Mouse (Mus musculus) embryonic facial prominence, embryonic 13.5 days (tissue): ENCODE measurements around the gene Nup214. TPM values are rescaled to one million over a fixed set of nuclear protein-coding genes. Genes with fewer than 3 reads are reported as not detected.

Experiments used
- ATAC-seq: fragments of 200-750 bp; cut with Nextera tagmentation; 2 replicates; pipeline ENCODE4 v1.8.0; 2017; ENCODE audit warnings: low read depth; ENCODE audit not compliant: insufficient number of reproducible peaks, insufficient read depth, low FRiP score, low TSS enrichment
- H3K27ac ChIP-seq: fragments of 300-500 bp; sonication (generic); 2 replicates; pipeline ENCODE4 v1.5.1; 2015; ENCODE audit warnings: moderate library complexity, mild to moderate bottlenecking, inconsistent platforms
- H3K27me3 ChIP-seq: fragments of 300-500 bp; sonication (generic); 2 replicates; pipeline ENCODE4 v1.6.1; 2015; ENCODE audit warnings: mild to moderate bottlenecking, inconsistent platforms
- H3K36me3 ChIP-seq: fragments of 300-500 bp; sonication (generic); 2 replicates; pipeline ENCODE4 v1.6.1; 2015; ENCODE audit warnings: mild to moderate bottlenecking, inconsistent platforms
- H3K4me1 ChIP-seq: fragments of 300-500 bp; sonication (generic); 2 replicates; pipeline ENCODE4 v1.6.1; 2015; ENCODE audit warnings: inconsistent platforms
- H3K4me2 ChIP-seq: fragments of 300-500 bp; sonication (generic); 2 replicates; pipeline ENCODE4 v1.6.1; 2015; ENCODE audit warnings: moderate library complexity, mild to moderate bottlenecking, inconsistent platforms
- H3K4me3 ChIP-seq: fragments of 300-500 bp; sonication (generic); 2 replicates; pipeline ENCODE4 v1.5.1; 2015; ENCODE audit warnings: mild to moderate bottlenecking, inconsistent platforms
- H3K9ac ChIP-seq: fragments of 300-500 bp; sonication (generic); 2 replicates; pipeline ENCODE4 v1.6.1; 2015; ENCODE audit warnings: mild to moderate bottlenecking, inconsistent platforms
- H3K9me3 ChIP-seq: fragments of 300-500 bp; sonication (generic); 2 replicates; pipeline ENCODE4 v1.6.1; 2016; ENCODE audit warnings: inconsistent platforms
- WGBS: fragments of 180-500 bp; shearing (Covaris S2); methylation state at CpG from one replicate; pipeline ENCODE4 v1.1.7; 2015; ENCODE audit warnings: mixed read lengths; 5-methylcytosine and 5-hydroxymethylcytosine counted together
- polyA plus RNA-seq: library from polyadenylated mRNA; unstranded; fragments of >200 nt; fragmentation: Nextera tagmentation; extraction: Ambion mirVana; gene quantifications from 2 replicates; pipeline ENCODE4 v1.2.1, GENCODE M21; 2015

Nup214 gene
- 115 and 118 TPM in 2 replicates for polyA plus RNA-seq

DNA sequence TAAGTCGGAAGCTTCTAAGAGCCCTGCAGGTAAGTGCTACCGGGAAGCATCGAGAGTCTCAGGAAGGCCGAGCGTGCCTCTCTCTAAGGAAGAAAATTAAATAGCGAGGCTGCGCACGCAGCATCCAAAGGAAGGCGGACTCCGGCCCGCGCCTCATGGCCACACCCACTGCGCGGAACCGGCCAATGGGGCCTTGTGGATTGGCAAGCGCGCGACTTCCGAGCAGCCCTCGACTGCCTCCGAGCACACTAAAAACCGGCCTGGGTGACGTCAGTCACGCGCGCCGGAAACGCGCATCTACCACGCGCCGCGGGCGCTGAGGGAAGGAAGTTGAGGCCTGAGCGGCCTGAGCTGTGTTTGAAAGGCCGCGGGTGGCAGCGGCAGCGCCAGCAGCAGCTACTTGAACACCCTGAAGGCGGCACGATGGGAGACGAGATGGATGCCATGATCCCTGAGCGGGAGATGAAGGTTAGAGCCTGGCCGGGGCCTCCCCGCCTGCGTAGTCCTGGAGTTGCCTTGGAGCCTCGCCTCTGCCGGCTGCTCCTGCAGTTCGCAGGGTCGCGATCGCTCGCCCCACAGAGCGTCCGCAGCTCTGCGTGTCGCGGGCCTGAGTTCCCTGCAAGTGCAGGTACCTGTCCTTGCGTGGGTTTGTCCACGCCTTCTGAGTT lies at the start of gene Nup214:
TSS of gene Nup214 (plus strand) at position 296 of the 668 bp plus-strand sequence.
- peaks cover 15% of the 10 kb centered on the region for H3K4me1 ChIP-seq
- H3K27me3 ChIP-seq = no peaks in the 10 kb centered on the region
- H3K27ac ChIP-seq = peak within 1 kb of the TSS; percentile 82
- H3K9ac ChIP-seq = peak within 1 kb of the TSS; percentile 98
- WGBS = under 1% methylated on average over 60 of the region's 60 CpGs
- peak; percentile 99 for ATAC-seq
- no peaks in the 10 kb centered on the region for H3K9me3 ChIP-seq
- peak within 1 kb of the TSS; percentile 95 for H3K4me2 ChIP-seq
- H3K4me3 ChIP-seq = peak within 1 kb of the TSS; percentile 96
- peaks cover 58% of the 10 kb centered on the region for H3K36me3 ChIP-seq

DNA sequence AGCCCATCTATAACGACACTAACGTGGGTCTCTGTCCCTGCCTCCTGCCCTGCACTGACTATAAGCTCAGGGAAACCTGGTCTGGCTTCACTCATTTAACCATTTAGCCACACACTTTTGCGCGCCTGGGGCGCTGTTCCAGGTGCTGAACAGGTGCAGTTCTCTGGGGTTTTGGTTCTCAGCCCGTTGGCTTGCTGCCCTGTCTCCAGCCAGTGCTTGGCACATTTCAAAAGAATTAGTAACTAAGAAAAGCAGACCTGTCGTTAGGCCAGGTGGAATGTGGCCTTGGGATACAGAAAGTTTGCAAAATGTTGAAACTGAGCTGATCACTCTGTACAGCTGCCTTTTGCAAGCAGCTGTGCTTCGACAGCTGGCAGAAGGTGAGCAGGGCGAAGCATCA lies 49.4 kb upstream of the Nup214 start:
- no peak for ATAC-seq
- no peak overlapping the region for H3K9ac ChIP-seq
- no peak overlapping the region for H3K4me3 ChIP-seq
- H3K4me2 ChIP-seq = no peak overlapping the region
- peaks cover 16% of the 10 kb centered on the region for H3K27me3 ChIP-seq
- no peak overlapping the region for H3K27ac ChIP-seq
- H3K9me3 ChIP-seq = no peaks in the 10 kb centered on the region
- 24% methylated on average over 9 of the region's 9 CpGs for WGBS
- no peaks in the 10 kb centered on the region for H3K4me1 ChIP-seq
- no peaks in the 10 kb centered on the region for H3K36me3 ChIP-seq

DNA sequence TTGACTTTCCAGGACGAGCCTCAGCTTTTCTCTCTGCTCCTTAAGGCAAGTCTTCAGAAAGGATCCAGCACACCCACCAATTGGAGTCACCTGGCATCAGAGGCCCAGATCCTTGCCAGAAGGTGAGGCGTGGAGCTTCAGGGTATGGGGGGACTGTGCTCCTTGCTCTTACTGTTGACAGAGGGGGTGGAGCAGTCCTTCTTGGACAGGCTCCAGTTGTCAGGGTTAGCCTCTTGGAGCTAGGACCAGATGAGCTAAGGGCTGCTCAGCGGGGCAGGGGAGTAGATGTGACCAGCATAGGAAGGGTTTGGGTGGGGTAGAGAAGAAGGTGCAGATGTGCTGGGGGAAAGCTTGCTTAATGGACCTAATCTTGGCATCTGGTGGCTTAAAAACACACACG lies 48.3 kb upstream of the Nup214 start:
- no peaks in the 10 kb centered on the region for H3K9me3 ChIP-seq
- 58% methylated on average over 4 of the region's 4 CpGs for WGBS
- no peak overlapping the region for H3K9ac ChIP-seq
- H3K36me3 ChIP-seq = no peaks in the 10 kb centered on the region
- ATAC-seq = no peak
- no peak overlapping the region for H3K4me3 ChIP-seq
- peaks cover 10% of the 10 kb centered on the region; the same call in 1 of the 2 replicates for H3K27me3 ChIP-seq
- no peak overlapping the region for H3K27ac ChIP-seq
- H3K4me1 ChIP-seq = no peaks in the 10 kb centered on the region
- H3K4me2 ChIP-seq = no peak overlapping the region

- no peaks in the 10 kb centered on the region for H3K36me3 ChIP-seq
- H3K27ac ChIP-seq = no peak overlapping the region
- H3K4me1 ChIP-seq = no peaks in the 10 kb centered on the region
- H3K4me3 ChIP-seq = no peak overlapping the region
- H3K9me3 ChIP-seq = no peaks in the 10 kb centered on the region
- 71% methylated on average over 3 of the region's 3 CpGs for WGBS
- no peak overlapping the region for H3K4me2 ChIP-seq
- no peaks in the 10 kb centered on the region for H3K27me3 ChIP-seq
- ATAC-seq = no peak
- no peak overlapping the region for H3K9ac ChIP-seq
Observed at GRCm38 (mm10) chr2:31929664-31930063, 44.6 kb upstream of the Nup214 start.

GRCm38 (mm10) chr2:31934551-31934950 lies 39.7 kb upstream of the Nup214 start:
- H3K27ac ChIP-seq = no peak overlapping the region
- no peak overlapping the region for H3K4me3 ChIP-seq
- no peaks in the 10 kb centered on the region for H3K27me3 ChIP-seq
- no peak for ATAC-seq
- no peak overlapping the region for H3K4me2 ChIP-seq
- no peaks in the 10 kb centered on the region for H3K4me1 ChIP-seq
- no peaks in the 10 kb centered on the region for H3K9me3 ChIP-seq
- no peak overlapping the region for H3K9ac ChIP-seq
- 48% methylated on average over 4 of the region's 4 CpGs for WGBS
- no peaks in the 10 kb centered on the region for H3K36me3 ChIP-seq

DNA sequence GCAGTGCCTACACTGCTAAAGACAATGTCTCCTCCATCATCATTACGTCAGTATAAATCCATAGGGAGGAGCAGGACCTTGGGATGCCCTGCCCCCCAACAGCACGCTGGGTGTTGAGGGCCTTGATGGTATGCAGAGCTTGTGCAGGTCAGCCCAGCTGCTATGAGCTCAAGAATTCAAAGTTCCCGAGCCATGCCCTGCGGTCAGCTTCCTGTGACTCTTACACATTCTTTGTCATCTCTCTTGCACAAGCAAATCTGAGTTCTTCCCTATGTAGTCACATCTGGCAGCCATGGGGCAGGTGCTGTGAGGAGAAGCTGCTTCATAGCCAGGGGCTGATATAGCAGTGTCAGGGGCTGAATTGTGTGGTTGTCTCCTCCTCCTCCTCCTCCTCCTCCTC lies 39.2 kb upstream of the Nup214 start:
- Histone ChIP-seq H3K4me2 (no peak overlapping the region), H3K27me3 (no peaks in the 10 kb centered on the region), H3K4me1 (no peaks in the 10 kb centered on the region), H3K4me3 (no peak overlapping the region), H3K9ac (no peak overlapping the region), H3K9me3 (no peaks in the 10 kb centered on the region), H3K36me3 (no peaks in the 10 kb centered on the region), H3K27ac (no peak overlapping the region)
- no peak for ATAC-seq
- 51% methylated on average over 4 of the region's 4 CpGs for WGBS

GRCm38 (mm10) chr2:31938298-31938697 lies 35.9 kb upstream of the Nup214 start:
- no peaks in the 10 kb centered on the region for H3K4me1 ChIP-seq
- WGBS = 85% methylated on average over 1 of the region's 1 CpGs

DNA sequence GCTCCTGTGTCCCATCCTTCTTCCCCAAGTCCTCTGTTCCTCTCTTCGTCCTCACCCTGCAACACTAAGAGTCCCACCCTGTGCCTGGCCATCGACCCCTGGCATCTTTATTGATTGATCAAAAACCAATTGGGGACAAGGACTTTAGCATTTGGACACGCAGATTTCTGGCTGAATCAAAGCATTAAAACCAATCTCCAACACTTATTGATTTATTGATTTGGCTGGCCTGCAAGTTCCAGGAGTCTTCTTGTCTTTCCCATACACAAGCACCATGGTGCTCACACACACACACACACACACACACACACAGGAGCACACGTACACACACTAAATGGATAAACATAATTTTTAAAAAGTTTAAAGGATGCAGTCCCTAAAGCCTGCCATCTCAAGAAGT lies 31.2 kb upstream of the Nup214 start:
- H3K4me3 ChIP-seq = no peak overlapping the region
- no peak overlapping the region for H3K27ac ChIP-seq
- H3K4me2 ChIP-seq = no peak overlapping the region
- H3K9ac ChIP-seq = no peak overlapping the region
- 82% methylated on average over 4 of the region's 4 CpGs for whole genome bisulfite sequencing
- no peaks in the 10 kb centered on the region for H3K9me3 ChIP-seq
- H3K36me3 ChIP-seq = no peaks in the 10 kb centered on the region
- ATAC-seq = no peak
- no peaks in the 10 kb centered on the region for H3K4me1 ChIP-seq
- H3K27me3 ChIP-seq = no peaks in the 10 kb centered on the region

More at GRCm38 (mm10) chr2:31938298-31938697, 35.9 kb upstream of the Nup214 start:
- no peak overlapping the region for H3K27ac ChIP-seq
- no peak overlapping the region for H3K9ac ChIP-seq
- H3K27me3 ChIP-seq = no peaks in the 10 kb centered on the region
- H3K4me2 ChIP-seq = no peak overlapping the region
- no peak overlapping the region for H3K4me3 ChIP-seq
- no peaks in the 10 kb centered on the region for H3K36me3 ChIP-seq
- H3K9me3 ChIP-seq = no peaks in the 10 kb centered on the region
- ATAC-seq = no peak

GRCm38 (mm10) chr2:31945580-31945979 lies 28.7 kb upstream of the Nup214 start:
- Histone ChIP-seq H3K4me3 (no peak overlapping the region), H3K4me1 (peaks cover 5% of the 10 kb centered on the region), H3K27me3 (no peaks in the 10 kb centered on the region), H3K4me2 (no peak overlapping the region), H3K36me3 (no peaks in the 10 kb centered on the region), H3K27ac (no peak overlapping the region), H3K9ac (no peak overlapping the region), H3K9me3 (no peaks in the 10 kb centered on the region)
- no peak for ATAC-seq
- WGBS = 60% methylated on average over 2 of the region's 2 CpGs

DNA sequence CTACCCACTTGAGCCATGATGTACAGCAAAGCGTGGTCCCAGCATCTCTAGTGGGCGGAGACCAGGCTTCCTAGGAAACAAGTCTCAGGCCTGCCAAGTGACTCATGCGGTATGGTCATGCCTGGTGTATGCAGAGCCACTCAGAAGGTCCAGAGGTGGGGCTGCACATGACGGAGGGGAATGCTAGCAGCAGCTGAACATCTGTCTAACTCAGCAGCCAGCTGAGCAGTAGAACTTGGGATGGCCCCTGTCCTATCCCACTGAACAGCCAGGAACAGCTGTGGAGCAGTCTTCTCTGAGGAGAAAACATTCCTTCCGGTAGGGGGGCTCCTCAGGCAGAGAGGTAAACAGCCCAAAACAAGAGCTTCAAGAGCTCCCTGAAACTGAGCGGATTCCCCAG lies 25.8 kb upstream of the Nup214 start:
- Histone ChIP-seq H3K27me3 (no peaks in the 10 kb centered on the region), H3K9me3 (no peaks in the 10 kb centered on the region), H3K4me2 (no peak overlapping the region), H3K27ac (no peak overlapping the region), H3K4me3 (no peak overlapping the region), H3K4me1 (peaks cover 25% of the 10 kb centered on the region), H3K9ac (no peak overlapping the region), H3K36me3 (0 out of 2 replicates have a peak, but pooled peaks cover 6% of the 10 kb centered on the region)
- ATAC-seq = no peak
- 80% methylated on average over 6 of the region's 6 CpGs for WGBS

DNA sequence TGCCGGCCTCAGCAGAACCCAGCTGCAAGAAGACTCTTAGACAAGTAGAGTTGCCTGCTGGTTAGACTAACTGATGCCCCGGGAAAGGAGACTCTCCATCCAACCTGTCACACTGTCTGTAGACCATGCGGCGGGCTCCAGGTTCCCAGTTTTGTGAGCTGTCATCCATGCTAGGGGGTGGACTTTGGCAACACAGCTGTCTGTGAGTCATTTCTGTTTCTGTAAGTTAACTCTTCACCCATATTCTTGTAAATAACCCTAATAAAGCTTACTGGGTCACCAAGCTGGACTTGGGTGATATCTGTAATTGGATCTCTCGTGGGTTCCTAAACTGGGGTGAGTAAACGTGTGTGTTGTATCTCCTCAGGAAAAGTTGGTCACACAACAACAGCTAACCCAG lies 25.4 kb upstream of the Nup214 start:
- Histone ChIP-seq H3K9ac (no peak overlapping the region), H3K4me1 (peaks cover 25% of the 10 kb centered on the region), H3K36me3 (peaks cover 10% of the 10 kb centered on the region; the same call in 1 of the 2 replicates), H3K27me3 (no peaks in the 10 kb centered on the region), H3K9me3 (no peaks in the 10 kb centered on the region), H3K27ac (no peak overlapping the region), H3K4me2 (no peak overlapping the region), H3K4me3 (no peak overlapping the region)
- no peak for ATAC-seq
- WGBS = 74% methylated on average over 6 of the region's 6 CpGs

DNA sequence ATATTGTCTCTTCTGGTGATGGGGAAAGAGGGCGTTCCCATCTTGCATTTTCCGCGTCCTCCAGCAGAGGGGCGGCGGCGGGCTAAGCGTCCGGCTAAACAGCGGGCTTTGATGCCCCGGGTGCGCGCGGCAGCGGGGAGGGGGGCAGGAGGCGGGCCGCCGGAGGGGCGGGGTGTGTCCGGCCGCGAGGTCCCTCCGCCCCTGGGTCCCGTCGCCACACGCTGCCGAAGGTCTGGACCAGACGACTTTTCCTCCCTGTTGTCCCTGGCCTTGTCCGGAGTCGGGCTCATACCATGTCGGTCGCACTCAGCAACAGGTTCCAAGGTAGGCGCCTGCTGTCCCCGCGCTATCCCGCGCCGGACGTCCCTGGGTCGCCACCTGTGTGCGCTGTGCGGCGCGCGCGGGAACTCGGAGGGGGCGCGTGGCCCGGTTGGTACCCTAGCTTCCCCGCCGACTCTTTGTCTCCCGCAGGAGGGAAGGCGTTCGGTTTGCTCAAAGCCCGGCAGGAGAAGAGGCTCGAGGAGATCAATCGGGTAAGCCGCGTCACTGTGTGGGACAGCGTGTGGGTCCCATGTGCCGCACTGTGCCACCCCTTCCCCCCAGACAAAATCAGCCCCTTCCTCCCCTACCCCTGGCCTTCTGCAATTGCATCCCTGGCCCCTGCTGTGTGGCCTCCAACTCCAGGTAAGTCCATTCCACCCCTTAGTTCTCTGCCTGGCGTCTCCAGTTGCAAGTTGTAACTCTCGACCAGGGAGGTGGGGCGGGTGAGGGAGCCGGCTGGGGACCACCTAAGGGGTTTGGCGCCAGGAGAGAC lies 24.0 kb upstream of the Nup214 start, which contains the start of gene Aif1l:
TSS of gene Aif1l (plus strand) at position 82 of the 814 bp plus-strand sequence.
- peak within 1 kb of the TSS; percentile 84 for H3K9ac ChIP-seq
- peak; percentile 46 for ATAC-seq
- peak within 1 kb of the TSS; percentile 96 for H3K4me2 ChIP-seq
- no peak within 1 kb of the TSS for H3K27ac ChIP-seq
- WGBS = under 1% methylated on average over 66 of the region's 66 CpGs
- H3K4me3 ChIP-seq = peak within 1 kb of the TSS; percentile 77
- H3K27me3 ChIP-seq = no peaks in the 10 kb centered on the region
- peaks cover 25% of the 10 kb centered on the region for H3K4me1 ChIP-seq
- no peaks in the 10 kb centered on the region for H3K9me3 ChIP-seq
- H3K36me3 ChIP-seq = peaks cover 13% of the 10 kb centered on the region; the same call in 1 of the 2 replicates
